Mouse (Mus musculus) E14TG2a.4 (cell line): ENCODE measurements at regions not wholly inside any gene's neighbourhood (a gene's known extent, or its start where the extent isn't known, plus 50 kb on each side); places are given as distances from the start of the nearest gene placed in this dataset.

Source experiments
- CTCF ChIP-seq: conservative IDR thresholded peaks from 2 replicates; pipeline ENCODE4 v1.5.1; 2014; ENCODE audit warnings: low read length
- NANOG ChIP-seq: IDR thresholded peaks from 2 replicates; pipeline ENCODE4 v1.6.1; 2014; ENCODE audit warnings: borderline replicate concordance, low read length, mixed read lengths
- POU5F1 ChIP-seq: IDR thresholded peaks from 2 replicates; pipeline ENCODE4 v1.6.1; 2014; ENCODE audit warnings: low read length, borderline replicate concordance

- TF ChIP-seq CTCF (no peak), POU5F1 (no peak), NANOG (peak; percentile 81)
Measured at GRCm38 (mm10) chr5:82253356-82254104, 1101.5 kb downstream of the Tecrl start.
